Mouse (Mus musculus) olfactory bulb, adult 2 months (tissue): ENCODE measurements around the gene Olfr620. TPM values are rescaled to one million over a fixed set of nuclear protein-coding genes. Genes with fewer than 3 reads are reported as not detected.

Source experiments
- H3K27ac ChIP-seq: fragments of 200-500 bp; 2 replicates; pipeline ENCODE4 v1.5.1; 2012; ENCODE audit warnings: low read depth, low read length; ENCODE audit not compliant: insufficient read depth
- H3K4me1 ChIP-seq: fragments of 200-500 bp; 2 replicates; pipeline ENCODE4 v1.6.1; 2012; ENCODE audit warnings: low read length; ENCODE audit not compliant: control insufficient read depth, insufficient read depth
- H3K4me3 ChIP-seq: fragments of 200-500 bp; 2 replicates; pipeline ENCODE4 v1.5.1; 2012; ENCODE audit warnings: mild to moderate bottlenecking, low read depth, low read length, moderate library complexity; ENCODE audit not compliant: insufficient read depth
- CTCF ChIP-seq: fragments of 200-500 bp; IDR thresholded peaks from 2 replicates; pipeline ENCODE4 v1.5.1; 2012; ENCODE audit warnings: low read depth, mild to moderate bottlenecking, low read length, moderate library complexity; ENCODE audit not compliant: insufficient read depth
- POLR2A ChIP-seq: fragments of 200-500 bp; IDR thresholded peaks from 2 replicates; pipeline ENCODE4 v1.6.1; 2012; ENCODE audit warnings: mild to moderate bottlenecking, low read depth, low read length, moderate library complexity; ENCODE audit not compliant: insufficient read depth
- WGBS: fragments of 180-500 bp; shearing (Covaris S2); methylation state at CpG from one replicate; pipeline ENCODE4 v1.1.7; 2018; 5-methylcytosine and 5-hydroxymethylcytosine counted together
- polyA plus RNA-seq: library from polyadenylated mRNA; stranded (reverse); fragments of >200 nt; gene quantifications from 2 replicates; pipeline ENCODE4 v1.2.4, GENCODE M21; 2012; ENCODE audit warnings: low replicate concordance; ENCODE audit not compliant: missing spikeins, insufficient read depth, insufficient read length

The Olfr620 gene
- polyA plus RNA-seq = not detected in 2 replicates

DNA sequence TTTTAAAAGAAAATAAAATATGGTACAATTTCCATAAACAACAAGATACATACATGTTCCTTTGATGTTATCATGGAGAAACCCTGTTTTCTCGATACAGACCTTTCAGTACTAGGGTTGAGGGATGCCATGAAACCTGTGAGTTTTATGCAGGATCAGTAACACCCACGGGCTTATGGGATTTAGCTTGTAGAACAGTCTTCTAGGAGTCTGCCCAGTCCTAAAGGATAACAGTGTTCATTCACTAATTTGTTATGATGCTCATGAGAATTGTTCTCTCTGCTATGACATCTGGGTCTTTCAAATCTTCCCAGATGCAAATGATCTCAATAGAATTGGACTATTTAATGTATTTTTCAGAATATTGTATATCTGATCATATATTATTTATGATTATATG is at the start of gene Olfr620:
TSS of gene Olfr620 (minus strand) at position 101 of the 400 bp plus-strand sequence.
- no peak within 1 kb of the TSS for H3K4me3 ChIP-seq
- H3K4me1 ChIP-seq = no peaks in the 10 kb centered on the region
- WGBS = 74% methylated on average over 2 of the region's 2 CpGs
- H3K27ac ChIP-seq = no peak within 1 kb of the TSS
- TF ChIP-seq POLR2A = no peak

GRCm38 (mm10) chr7:103644070-103644469 is 31.7 kb upstream of the Olfr620 start:
- TF ChIP-seq CTCF (no peak), POLR2A (no peak)
- Histone ChIP-seq H3K27ac (no peak overlapping the region), H3K4me1 (no peaks in the 10 kb centered on the region), H3K4me3 (no peak overlapping the region)
- 89% methylated on average over 4 of the region's 4 CpGs for WGBS

DNA sequence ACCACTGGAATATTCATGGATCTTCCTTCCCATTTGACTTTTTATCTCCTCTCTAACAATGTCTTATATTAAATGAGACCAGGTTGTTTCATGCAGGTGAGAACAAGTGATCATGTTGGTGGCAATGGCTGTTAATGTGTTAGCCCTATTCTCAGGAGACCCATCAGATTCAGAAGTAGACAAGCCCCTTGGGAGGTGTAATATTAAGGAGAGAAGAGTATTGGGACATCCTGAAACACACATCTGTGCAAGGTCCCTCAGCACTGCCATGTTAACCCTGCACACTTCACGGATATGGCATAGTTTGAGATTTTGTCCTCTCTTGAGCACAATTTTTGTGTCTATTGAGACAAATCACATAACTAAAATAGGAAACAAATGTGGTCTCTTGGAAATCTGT is 30.3 kb upstream of the Olfr620 start, which contains the start of gene Olfr622:
TSS of gene Olfr622 (minus strand) at position 101 of the 400 bp plus-strand sequence.
- H3K4me3 ChIP-seq = no peak within 1 kb of the TSS
- no peak for TF ChIP-seq POLR2A
- no peak for TF ChIP-seq CTCF
- H3K27ac ChIP-seq = no peak within 1 kb of the TSS
- whole genome bisulfite sequencing = 78% methylated on average over 1 of the region's 1 CpGs
- no peaks in the 10 kb centered on the region for H3K4me1 ChIP-seq

DNA sequence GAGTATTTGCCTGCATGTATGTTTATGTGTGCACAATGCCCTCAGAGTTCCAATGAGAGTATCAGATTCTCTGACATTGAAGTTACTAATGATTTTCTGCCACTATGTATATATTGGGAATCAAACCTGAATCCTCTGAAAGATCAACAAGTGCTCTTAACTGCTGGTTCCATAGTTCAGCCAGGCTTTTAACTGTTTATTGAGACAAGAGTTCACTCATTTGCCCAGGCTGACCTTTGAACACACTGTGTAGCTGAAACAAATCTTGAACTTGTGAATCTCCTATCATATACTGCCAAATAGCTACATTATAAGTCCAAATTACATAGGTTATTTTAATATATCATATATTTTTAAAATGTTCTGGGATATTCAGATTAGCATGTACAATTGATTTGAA is 24.5 kb upstream of the Olfr620 start:
- no peaks in the 10 kb centered on the region for H3K4me1 ChIP-seq
- H3K4me3 ChIP-seq = no peak overlapping the region
- H3K27ac ChIP-seq = no peak overlapping the region
- TF ChIP-seq POLR2A = no peak
- no peak for TF ChIP-seq CTCF

- WGBS = 90% methylated on average over 2 of the region's 2 CpGs
- TF ChIP-seq POLR2A = no peak
- TF ChIP-seq CTCF = no peak
These were observed 4.9 kb downstream of the Olfr620 start for GRCm38 (mm10) chr7:103607425-103607824.

DNA sequence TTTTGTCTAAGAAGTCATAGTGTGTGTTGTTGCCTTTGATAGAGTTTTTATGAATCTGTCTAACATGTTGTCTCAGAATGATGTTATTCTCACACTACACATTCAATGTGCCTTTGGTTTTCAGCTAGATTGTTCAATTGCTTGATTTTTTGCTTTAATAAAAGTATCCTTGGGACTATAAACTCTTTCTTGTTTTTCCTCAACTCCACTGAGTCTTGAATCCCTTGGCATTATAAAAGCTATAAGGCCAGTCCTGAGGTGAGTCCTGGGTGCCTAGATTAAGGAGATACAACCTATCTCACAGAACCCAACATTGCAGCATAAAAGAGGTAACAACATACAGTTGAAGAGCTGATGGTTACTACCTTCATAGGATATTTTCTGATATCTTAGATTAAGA is 12.1 kb downstream of the Olfr620 start, which contains the start of gene Olfr619:
TSS of gene Olfr619 (plus strand) at position 301 of the 400 bp plus-strand sequence.
- H3K4me1 ChIP-seq = no peaks in the 10 kb centered on the region
- no peak for TF ChIP-seq CTCF
- TF ChIP-seq POLR2A = no peak
- H3K27ac ChIP-seq = no peak within 1 kb of the TSS
- no peak within 1 kb of the TSS for H3K4me3 ChIP-seq

More at GRCm38 (mm10) chr7:103607425-103607824, 4.9 kb downstream of the Olfr620 start:
- Histone ChIP-seq H3K27ac (no peak overlapping the region), H3K4me3 (no peak overlapping the region), H3K4me1 (no peaks in the 10 kb centered on the region)

DNA sequence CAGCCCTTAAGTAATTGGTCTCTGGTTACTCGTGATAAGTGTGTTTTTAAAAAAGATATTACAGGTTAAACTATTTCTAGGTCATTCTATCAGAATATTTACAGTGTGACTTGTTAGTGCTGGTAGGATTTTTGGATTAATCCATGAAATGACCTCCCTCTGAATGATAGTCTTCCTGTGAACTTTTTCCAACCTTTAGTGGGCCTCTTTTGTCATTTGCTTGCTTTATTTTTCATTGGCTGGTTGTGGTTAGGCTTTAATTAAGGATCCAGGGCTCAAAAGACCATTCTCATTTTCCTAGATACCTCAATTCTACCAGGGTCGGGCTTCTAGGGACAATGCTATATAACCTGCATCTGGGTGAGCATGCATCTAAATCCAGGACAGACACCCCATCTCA is 22.5 kb downstream of the Olfr620 start, which contains the start of gene Olfr618:
TSS of gene Olfr618 (plus strand) at position 301 of the 400 bp plus-strand sequence.
- H3K4me3 ChIP-seq = no peak within 1 kb of the TSS
- no peaks in the 10 kb centered on the region for H3K4me1 ChIP-seq
- 50% methylated on average over 2 of the region's 2 CpGs for WGBS
- H3K27ac ChIP-seq = no peak within 1 kb of the TSS
- TF ChIP-seq POLR2A (no peak), CTCF (no peak)

GRCm38 (mm10) chr7:103572761-103573160 is 39.6 kb downstream of the Olfr620 start, which contains the start of gene Olfr617:
Gene Olfr617 (plus strand): TSS chr7:103573061.
- Histone ChIP-seq H3K4me3 (no peak within 1 kb of the TSS), H3K4me1 (no peaks in the 10 kb centered on the region), H3K27ac (no peak within 1 kb of the TSS)
- 90% methylated on average over 1 of the region's 1 CpGs for WGBS
- TF ChIP-seq CTCF (no peak), POLR2A (no peak)

- H3K27ac ChIP-seq = no peak within 1 kb of the TSS
- 84% methylated on average over 3 of the region's 3 CpGs for WGBS
- H3K4me1 ChIP-seq = no peaks in the 10 kb centered on the region
- no peak for TF ChIP-seq POLR2A
- TF ChIP-seq CTCF = no peak
- no peak within 1 kb of the TSS for H3K4me3 ChIP-seq
These were observed 43.3 kb downstream of the Olfr620 start, which contains the start of gene Olfr616 for GRCm38 (mm10) chr7:103569043-103569442. Gene Olfr616 (minus strand): TSS chr7:103569143.
